Comparison of ENCODE assay signal across 8 mouse cellular contexts in the genomic region with DNA sequence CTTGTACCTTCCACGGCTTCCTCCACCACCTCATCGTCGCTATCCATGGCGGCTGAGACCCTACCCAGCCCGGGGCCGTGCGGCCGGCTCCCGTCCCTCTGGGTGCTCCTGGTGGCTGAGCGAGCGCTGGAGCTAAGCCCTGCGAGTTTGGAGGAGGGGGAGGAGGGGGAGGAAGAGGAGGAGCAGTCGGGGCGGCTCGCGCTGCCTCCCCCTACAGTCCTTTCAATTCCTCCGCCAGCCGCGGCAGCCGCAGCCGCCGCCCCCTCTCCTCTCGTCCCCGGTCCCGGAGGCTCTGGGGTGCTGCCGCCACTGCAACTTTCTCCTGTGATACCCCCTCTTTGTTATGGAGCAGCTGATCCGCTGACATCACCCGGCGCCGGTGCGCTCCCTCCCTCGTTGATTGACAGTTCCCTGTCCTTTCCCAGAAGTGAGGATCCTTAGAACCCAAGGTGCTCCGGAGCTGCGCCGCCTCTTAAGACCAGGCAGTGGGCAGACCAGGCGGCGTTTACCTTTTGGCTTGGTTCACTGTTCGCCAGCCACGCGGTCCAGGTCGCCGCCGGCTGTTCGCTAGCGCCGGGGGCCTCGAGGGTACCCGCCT. TPM values are rescaled to one million over a fixed set of nuclear protein-coding genes. Genes with fewer than 3 reads are reported as not detected.
DNase-seq lines count a peak whose midpoint lies in the region; ATAC-seq lines count a peak whose summit lies in the region.

Gene Setd7, minus strand, starts transcription at position 369 of the 598 bp plus-strand sequence.

- no peaks in the 10 kb centered on the region for H3K36me3 ChIP-seq in embryonic facial prominence, embryonic 14.5 days (ENCODE audit: control insufficient read depth, insufficient read depth, low read length)
- H3K36me3 ChIP-seq in heart, embryonic 10.5 days: peaks cover 5% of the 10 kb centered on the region
- no peaks in the 10 kb centered on the region for H3K36me3 ChIP-seq in kidney, embryonic 15.5 days

- H3K4me3 ChIP-seq in embryonic facial prominence, embryonic 14.5 days (ENCODE audit: low read depth, low read length): peak within 1 kb of the TSS; percentile 82
- H3K4me3 ChIP-seq in heart, embryonic 10.5 days: peak within 1 kb of the TSS; percentile 91
- H3K4me3 ChIP-seq in kidney, embryonic 15.5 days (replicated peaks): peak within 1 kb of the TSS; percentile 82

- peaks cover 9% of the 10 kb centered on the region for H3K4me1 ChIP-seq in embryonic facial prominence, embryonic 14.5 days (ENCODE audit: control insufficient read depth, insufficient read depth, low read length)
- peaks cover 25% of the 10 kb centered on the region for H3K4me1 ChIP-seq in heart, embryonic 10.5 days
- peaks cover 30% of the 10 kb centered on the region for H3K4me1 ChIP-seq in kidney, embryonic 15.5 days

- 0% methylated on average over 42 of the region's 48 CpGs for WGBS in embryonic facial prominence, embryonic 14.5 days
- under 1% methylated on average over 46 of the region's 48 CpGs for WGBS in heart, embryonic 10.5 days
- under 1% methylated on average over 38 of the region's 48 CpGs for WGBS in kidney, embryonic 15.5 days

- H3K27ac ChIP-seq in embryonic facial prominence, embryonic 14.5 days (replicated peaks; ENCODE audit: low read depth, low read length): peak within 1 kb of the TSS; percentile 94
- peak within 1 kb of the TSS; percentile 99 for H3K27ac ChIP-seq in heart, embryonic 10.5 days
- H3K27ac ChIP-seq in kidney, embryonic 15.5 days: peak within 1 kb of the TSS; percentile 95

- H3K27me3 ChIP-seq in embryonic facial prominence, embryonic 14.5 days (replicated peaks; ENCODE audit: control insufficient read depth, insufficient read depth, low read length): no peaks in the 10 kb centered on the region
- no peaks in the 10 kb centered on the region for H3K27me3 ChIP-seq in heart, embryonic 10.5 days (ENCODE audit: insufficient read depth, poor library complexity, severe bottlenecking)
- H3K27me3 ChIP-seq in kidney, embryonic 15.5 days: no peaks in the 10 kb centered on the region

- DNase-seq in 416B (ENCODE audit: low read depth) (peak; percentile 88), liver (peak; percentile 74)
- DNase-seq in adrenal gland, postnatal 4 days (ENCODE audit: low spot score in 2 of 2): peak; percentile 28 to 47
- DNase-seq in embryonic facial prominence, embryonic 14.5 days (ENCODE audit: low spot score): peak; percentile 91
- DNase-seq in heart, embryonic 10.5 days (ENCODE audit: low spot score): peak; percentile 92
- peak; percentile 77 to 79 for DNase-seq in spleen, postnatal 36 days (ENCODE audit: low spot score in 2 of 2)

- peak within 1 kb of the TSS; percentile 99 for H3K4me2 ChIP-seq in embryonic facial prominence, embryonic 14.5 days (ENCODE audit: low read depth, low read length)
- peak within 1 kb of the TSS; percentile 95 for H3K4me2 ChIP-seq in kidney, embryonic 15.5 days

- peak; percentile 84 for ATAC-seq in embryonic facial prominence, embryonic 14.5 days (ENCODE audit: low read depth)
- ATAC-seq in kidney, embryonic 15.5 days (replicated peaks; ENCODE audit: low FRiP score): peak; percentile 87
- 0 out of 2 replicates have a peak, but pooled peaks have one; percentile 10 for ATAC-seq in monocyte, adult 5-6 weeks (replicated peaks; ENCODE audit: insufficient number of reproducible peaks, low FRiP score, low TSS enrichment, poor library complexity, severe bottlenecking)

- H3K9ac ChIP-seq in embryonic facial prominence, embryonic 14.5 days (ENCODE audit: low read depth, low read length): peak within 1 kb of the TSS; percentile 85
- H3K9ac ChIP-seq in kidney, embryonic 15.5 days: peak within 1 kb of the TSS; percentile 90

- no peaks in the 10 kb centered on the region for H3K9me3 ChIP-seq in embryonic facial prominence, embryonic 14.5 days (ENCODE audit: control insufficient read depth, low read length)
- no peaks in the 10 kb centered on the region for H3K9me3 ChIP-seq in heart, embryonic 10.5 days
- H3K9me3 ChIP-seq in kidney, embryonic 15.5 days (replicated peaks): no peaks in the 10 kb centered on the region

RNA-seq across cellular contexts. Expression of gene Setd7, which starts in this region (rescaled TPM):
- 10 to 100 TPM; 28.6 to 30.7 TPM for total RNA-seq in adrenal gland, postnatal 4 days (2021)
- 6.2 and 7.3 TPM in 2 replicates for polyA plus RNA-seq in embryonic facial prominence, embryonic 14.5 days (2014; fragmentation: Nextera tagmentation; extraction: Ambion mirVana)
- 3.6 and 3.9 TPM in 2 replicates for polyA plus RNA-seq in heart, embryonic 10.5 days (2016; fragmentation: Nextera tagmentation; extraction: Ambion mirVana)
- 3.0 and 4.6 TPM in 2 replicates for polyA plus RNA-seq in kidney, embryonic 15.5 days (2015; fragmentation: Nextera tagmentation; extraction: Ambion mirVana)
- total RNA-seq in monocyte, adult 5-6 weeks (2017): 17.5 to 30.9 TPM (median 24.9 TPM) in 3 replicates

Comparison
In these comparisons a context has a peak if more than half of its experiments do, and no peak if none do; other contexts are left out.
1. Peak in every context shown above with its lines: DNase-seq, ATAC-seq, H3K4me3 ChIP-seq and H3K27ac ChIP-seq.
2. DNase-seq: peak in every context shown above with its lines; median percentile 92 in heart, embryonic 10.5 days; 91 in embryonic facial prominence, embryonic 14.5 days; 88 in 416B; 78 in spleen, postnatal 36 days; 74 in liver; 38 in adrenal gland, postnatal 4 days.
3. ATAC-seq: peak in every context shown above with its lines; median percentile 87 in kidney, embryonic 15.5 days; 84 in embryonic facial prominence, embryonic 14.5 days; 10 in monocyte, adult 5-6 weeks.